Mouse (Mus musculus) forebrain, embryonic 16.5 days (tissue): ENCODE data around the gene Gemin7. TPM values are rescaled to one million over a fixed set of nuclear protein-coding genes. Genes with fewer than 3 reads are reported as not detected.
A peak's percentile ranks its signal among the peaks of the same experiment; 100 is the strongest.

Experiments used
- ATAC-seq: fragments of 200-750 bp; cut with Nextera tagmentation; 2 replicates; pipeline ENCODE4 v1.8.0; 2017; ENCODE audit warnings: mild to moderate bottlenecking, moderate library complexity
- H3K27ac ChIP-seq: fragments of 300-500 bp; sonication (generic); 2 replicates; pipeline ENCODE4 v1.5.1; 2014; ENCODE audit warnings: low read length, control low read depth
- H3K27me3 ChIP-seq: fragments of 300-500 bp; sonication (generic); replicated peaks from 2 replicates; pipeline ENCODE4 v1.6.1; 2014; ENCODE audit warnings: low read length; ENCODE audit not compliant: control insufficient read depth, insufficient read depth
- H3K36me3 ChIP-seq: fragments of 300-500 bp; sonication (generic); 2 replicates; pipeline ENCODE4 v1.6.1; 2014; ENCODE audit not compliant: control insufficient read depth, insufficient read depth
- H3K4me1 ChIP-seq: fragments of 300-500 bp; sonication (generic); replicated peaks from 2 replicates; pipeline ENCODE4 v1.6.1; 2014; ENCODE audit warnings: low read length; ENCODE audit not compliant: control insufficient read depth, insufficient read depth
- H3K4me2 ChIP-seq: fragments of 300-500 bp; sonication (generic); 2 replicates; pipeline ENCODE4 v1.6.1; 2014; ENCODE audit warnings: mild to moderate bottlenecking, low read length, control low read depth
- H3K4me3 ChIP-seq: fragments of 300-500 bp; sonication (generic); replicated peaks from 2 replicates; pipeline ENCODE4 v1.5.1; 2014; ENCODE audit warnings: mild to moderate bottlenecking, low read length, control low read depth
- H3K9ac ChIP-seq: fragments of 300-500 bp; sonication (generic); replicated peaks from 2 replicates; pipeline ENCODE4 v1.6.1; 2014; ENCODE audit warnings: low read depth, low read length, control low read depth
- H3K9me3 ChIP-seq: fragments of 300-500 bp; sonication (generic); 2 replicates; pipeline ENCODE4 v1.6.1; 2016; ENCODE audit warnings: low read length; ENCODE audit not compliant: control insufficient read depth
- WGBS: fragments of 180-500 bp; shearing (Covaris S2); extraction: QIAGEN DNeasy Blood & Tissue Kit; methylation state at CpG from one replicate; pipeline ENCODE4 v1.1.7; 2014; 5-methylcytosine and 5-hydroxymethylcytosine counted together
- polyA plus RNA-seq: library from polyadenylated mRNA; unstranded; fragments of >200 nt; fragmentation: Nextera tagmentation; extraction: Ambion mirVana; gene quantifications from 2 replicates; pipeline ENCODE4 v1.2.1, GENCODE M21; 2015

Gemin7 gene
- polyA plus RNA-seq, 1 experiment from 2014 or later = 124 TPM

- H3K27me3 ChIP-seq = peaks cover 26% of the 10 kb centered on the region
- H3K9ac ChIP-seq = no peak overlapping the region
- H3K4me3 ChIP-seq = no peak overlapping the region
- no peak overlapping the region for H3K27ac ChIP-seq
- peaks cover 8% of the 10 kb centered on the region for H3K4me1 ChIP-seq
- no peaks in the 10 kb centered on the region for H3K9me3 ChIP-seq
- WGBS = 87% methylated on average over 10 of the region's 10 CpGs
- 0 out of 2 replicates have a peak, but pooled peaks have one; percentile 30 for ATAC-seq
- H3K4me2 ChIP-seq = no peak overlapping the region
- H3K36me3 ChIP-seq = peaks cover 25% of the 10 kb centered on the region
Measured at GRCm38 (mm10) chr7:19579751-19580150, 2.4 kb upstream of the Gemin7 start.

GRCm38 (mm10) chr7:19578436-19578835, 1.0 kb upstream of the Gemin7 start:
- no peak overlapping the region for H3K9ac ChIP-seq
- no peak overlapping the region for H3K4me2 ChIP-seq
- no peaks in the 10 kb centered on the region for H3K9me3 ChIP-seq
- 71% methylated on average over 4 of the region's 4 CpGs for WGBS
- no peak for ATAC-seq
- peaks cover 15% of the 10 kb centered on the region for H3K36me3 ChIP-seq
- H3K4me3 ChIP-seq = no peak overlapping the region
- peaks cover 26% of the 10 kb centered on the region for H3K27me3 ChIP-seq
- H3K27ac ChIP-seq = no peak overlapping the region
- H3K4me1 ChIP-seq = peaks cover 14% of the 10 kb centered on the region

GRCm38 (mm10) chr7:19577877-19578414, 551 bp upstream of the Gemin7 start:
- 20% methylated on average over 10 of the region's 10 CpGs for WGBS
- H3K4me1 ChIP-seq = peaks cover 15% of the 10 kb centered on the region
- H3K27me3 ChIP-seq = peaks cover 26% of the 10 kb centered on the region
- no peaks in the 10 kb centered on the region for H3K9me3 ChIP-seq
- H3K9ac ChIP-seq = no peak overlapping the region
- H3K36me3 ChIP-seq = peaks cover 13% of the 10 kb centered on the region
- H3K4me3 ChIP-seq = peak overlapping the region; percentile 36
- no peak for ATAC-seq
- H3K27ac ChIP-seq = no peak overlapping the region
- no peak overlapping the region for H3K4me2 ChIP-seq

- peaks cover 4% of the 10 kb centered on the region for H3K36me3 ChIP-seq
- no peaks in the 10 kb centered on the region for H3K9me3 ChIP-seq
- H3K27ac ChIP-seq = no peak overlapping the region
- H3K4me2 ChIP-seq = no peak overlapping the region
- H3K4me1 ChIP-seq = peaks cover 24% of the 10 kb centered on the region
- WGBS = 71% methylated on average over 3 of the region's 3 CpGs
- peaks cover 26% of the 10 kb centered on the region for H3K27me3 ChIP-seq
- H3K4me3 ChIP-seq = no peak overlapping the region
- no peak for ATAC-seq
- no peak overlapping the region for H3K9ac ChIP-seq
Measured at GRCm38 (mm10) chr7:19575559-19575958, 1.8 kb downstream of the Gemin7 start.

- no peaks in the 10 kb centered on the region for H3K36me3 ChIP-seq
- no peak overlapping the region for H3K27ac ChIP-seq
- H3K4me2 ChIP-seq = peak overlapping the region; percentile 87
- ATAC-seq = no peak; the same call in 1 of the 2 replicates
- no peaks in the 10 kb centered on the region for H3K9me3 ChIP-seq
- H3K27me3 ChIP-seq = peaks cover 22% of the 10 kb centered on the region
- 26% methylated on average over 15 of the region's 16 CpGs for WGBS
- peak overlapping the region; percentile 69 for H3K4me3 ChIP-seq
- peaks cover 24% of the 10 kb centered on the region for H3K4me1 ChIP-seq
- H3K9ac ChIP-seq = peak overlapping the region; percentile 76
Measured at GRCm38 (mm10) chr7:19573776-19574140, 3.6 kb downstream of the Gemin7 start.

GRCm38 (mm10) chr7:19572926-19573775, 4.2 kb downstream of the Gemin7 start:
- Histone ChIP-seq H3K27me3 (peaks cover 16% of the 10 kb centered on the region), H3K9ac (peak overlapping the region; percentile 76), H3K4me1 (peaks cover 24% of the 10 kb centered on the region), H3K9me3 (no peaks in the 10 kb centered on the region), H3K36me3 (no peaks in the 10 kb centered on the region), H3K27ac (peak overlapping the region; percentile 48; the same call in 1 of the 2 replicates), H3K4me2 (peak overlapping the region; percentile 87), H3K4me3 (peak overlapping the region; percentile 69)
- WGBS = under 1% methylated on average over 52 of the region's 53 CpGs
- ATAC-seq = peak; percentile 91

- no peak overlapping the region for H3K4me3 ChIP-seq
- ATAC-seq = no peak
- no peaks in the 10 kb centered on the region for H3K27me3 ChIP-seq
- no peaks in the 10 kb centered on the region for H3K9me3 ChIP-seq
- no peak overlapping the region for H3K4me2 ChIP-seq
- H3K4me1 ChIP-seq = peaks cover 17% of the 10 kb centered on the region
- 90% methylated on average over 3 of the region's 3 CpGs for WGBS
- H3K27ac ChIP-seq = no peak overlapping the region
- H3K36me3 ChIP-seq = peaks cover 7% of the 10 kb centered on the region
- H3K9ac ChIP-seq = no peak overlapping the region
Measured at GRCm38 (mm10) chr7:19569647-19570046, 7.7 kb downstream of the Gemin7 start.

GRCm38 (mm10) chr7:19567426-19567825, 10.0 kb downstream of the Gemin7 start:
- 93% methylated on average over 8 of the region's 8 CpGs for WGBS
- H3K36me3 ChIP-seq = peaks cover 12% of the 10 kb centered on the region
- H3K4me3 ChIP-seq = no peak overlapping the region
- H3K9ac ChIP-seq = no peak overlapping the region
- no peak overlapping the region for H3K27ac ChIP-seq
- H3K4me1 ChIP-seq = peaks cover 15% of the 10 kb centered on the region
- H3K4me2 ChIP-seq = no peak overlapping the region
- ATAC-seq = no peak
- no peaks in the 10 kb centered on the region for H3K27me3 ChIP-seq
- 0 out of 2 replicates have a peak, but pooled peaks cover 3% of the 10 kb centered on the region for H3K9me3 ChIP-seq

GRCm38 (mm10) chr7:19565803-19566202, 11.6 kb downstream of the Gemin7 start:
- Histone ChIP-seq H3K27me3 (no peaks in the 10 kb centered on the region), H3K9ac (no peak overlapping the region), H3K9me3 (0 out of 2 replicates have a peak, but pooled peaks cover 3% of the 10 kb centered on the region), H3K27ac (no peak overlapping the region), H3K4me2 (no peak overlapping the region), H3K4me3 (no peak overlapping the region), H3K36me3 (peaks cover 12% of the 10 kb centered on the region), H3K4me1 (peaks cover 13% of the 10 kb centered on the region)
- ATAC-seq = no peak
- WGBS = 98% methylated on average over 2 of the region's 2 CpGs
